Mouse (Mus musculus) cerebellum, adult 2 months (tissue): Measurements from ENCODE around the gene Nek5.

Source experiments
- CTCF ChIP-seq: fragments of 200-500 bp; IDR thresholded peaks from 2 replicates; pipeline ENCODE4 v1.5.1; 2011; ENCODE audit warnings: low read depth, mild to moderate bottlenecking, control low read depth, low read length, moderate library complexity, borderline replicate concordance; ENCODE audit not compliant: insufficient read depth
- POLR2A ChIP-seq: fragments of 200-500 bp; IDR thresholded peaks from 2 replicates; pipeline ENCODE4 v1.6.1; 2011; ENCODE audit warnings: low read length, control low read depth, borderline replicate concordance; ENCODE audit not compliant: insufficient read depth

GRCm38 (mm10) chr8:22147706-22148366 is 23.0 kb upstream of the Nek5 start:
- no peak for TF ChIP-seq CTCF
- no peak for TF ChIP-seq POLR2A
